Mouse (Mus musculus): ENCODE results near the gene Smim10l2a. TPM values are rescaled to one million over a fixed set of nuclear protein-coding genes. Genes with fewer than 3 reads are reported as not detected.
A peak's percentile ranks its signal among the peaks of the same experiment; 100 is the strongest.

Gene Smim10l2a
- total and polyA plus RNA-seq, 3 experiments, result not detected

DNA sequence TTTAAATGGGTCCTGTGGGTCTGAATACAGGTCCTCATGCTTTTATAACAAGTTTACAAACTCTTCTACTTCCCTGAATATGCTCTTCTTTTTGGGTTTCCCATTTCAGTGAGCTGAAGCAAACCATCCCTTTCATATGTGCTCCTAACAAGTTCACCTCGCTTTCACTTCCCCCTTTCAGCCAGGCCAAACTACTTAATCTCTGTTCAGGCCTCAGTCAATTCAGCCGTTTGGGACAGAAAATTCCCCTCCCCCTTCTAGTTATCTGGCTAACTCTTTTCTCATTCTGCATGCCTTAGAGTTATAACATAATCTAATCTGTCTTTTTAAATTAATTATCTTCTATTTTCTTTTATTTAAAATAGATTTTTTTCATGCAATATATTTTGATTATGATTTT is 30.3 kb downstream of the Smim10l2a start:
- no peak overlapping the region for H3K27ac ChIP-seq (ENCODE audit: control insufficient read depth, low read depth, low read length)
- TF ChIP-seq NELFE (IDR thresholded peaks at IDR 0.05; ENCODE audit: low read depth, low read length), result no peak
- no peak for TF ChIP-seq NRF1 (IDR thresholded peaks at IDR 0.05; ENCODE audit: insufficient read depth, low read depth, low read length, poor library complexity, severe bottlenecking)
- no peak for TF ChIP-seq SMC3 (IDR thresholded peaks at IDR 0.05; ENCODE audit: low read depth, low read length)
- no peak for TF ChIP-seq GATA1 (IDR thresholded peaks at IDR 0.05; ENCODE audit: low read depth, low read length)
- TF ChIP-seq ETS1 (IDR thresholded peaks at IDR 0.05; ENCODE audit: low read depth, low read length), result no peak
- no peak for TF ChIP-seq HCFC1 (IDR thresholded peaks at IDR 0.05; ENCODE audit: low read depth, low read length)
- no peak for TF ChIP-seq JUND (IDR thresholded peaks at IDR 0.05; ENCODE audit: low read depth, low read length)
- TF ChIP-seq POLR2AphosphoS5 (IDR thresholded peaks at IDR 0.05; ENCODE audit: borderline replicate concordance, low read depth, low read length), result no peak
- TF ChIP-seq GABPA (IDR thresholded peaks at IDR 0.05; ENCODE audit: low read depth, low read length), result no peak
- TF ChIP-seq ELF1 (IDR thresholded peaks at IDR 0.05; ENCODE audit: low read depth, low read length), result no peak
- TF ChIP-seq RCOR1 (IDR thresholded peaks at IDR 0.05; ENCODE audit: low read depth, low read length), result no peak
- H3K9ac ChIP-seq (ENCODE audit: control insufficient read depth, low read depth, low read length, poor library complexity, severe bottlenecking), result no peak overlapping the region
- H3K9me3 ChIP-seq (replicated peaks; ENCODE audit: insufficient read depth, low read length), result no peaks in the 10 kb centered on the region
- no peaks in the 10 kb centered on the region for H3K27me3 ChIP-seq (ENCODE audit: control insufficient read depth in 1 of 2, insufficient read depth in 2 of 2, low read length in 2 of 2)
- H3K4me3 ChIP-seq (ENCODE audit: control insufficient read depth in 1 of 2, insufficient read depth in 1 of 2, low read depth in 2 of 2, low read length in 2 of 2), result no peak overlapping the region
- DNase-seq (ENCODE audit: low read depth, low spot score), result peak; percentile 43
- H3K36me3 ChIP-seq (ENCODE audit: control insufficient read depth in 1 of 2, insufficient read depth in 2 of 2, low read length in 2 of 2), result no peaks in the 10 kb centered on the region
- H3K4me1 ChIP-seq (ENCODE audit: control insufficient read depth in 1 of 2, insufficient read depth in 2 of 2, low read length in 2 of 2), result no peaks in the 10 kb centered on the region
- H3K79me2 ChIP-seq (ENCODE audit: control insufficient read depth, insufficient read depth, low read length, poor library complexity), result no peaks in the 10 kb centered on the region

DNA sequence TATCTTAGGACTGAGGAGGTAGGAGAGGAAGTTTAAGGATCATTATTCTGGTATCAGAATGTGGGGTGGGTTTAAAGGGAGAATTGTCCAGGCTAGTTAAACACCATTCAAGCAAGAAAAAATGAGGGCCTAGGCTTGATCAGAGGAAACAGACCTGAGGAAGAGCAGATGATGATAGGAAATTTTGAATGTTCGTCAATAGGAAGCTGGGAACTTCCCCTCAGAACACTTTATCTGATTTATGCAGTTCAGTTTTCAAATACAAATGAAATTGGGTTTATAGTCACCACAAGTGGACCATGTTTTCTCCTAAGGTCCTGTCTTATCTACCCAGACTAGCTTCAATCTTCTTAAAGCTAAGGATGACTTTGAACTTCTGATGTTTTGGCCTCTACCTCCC is 31.1 kb downstream of the Smim10l2a start:
- Histone ChIP-seq H3K79me2 (ENCODE audit: control insufficient read depth, insufficient read depth, low read length, poor library complexity) (no peaks in the 10 kb centered on the region), H3K9me3 (replicated peaks; ENCODE audit: insufficient read depth, low read length) (no peaks in the 10 kb centered on the region), H3K36me3 (ENCODE audit: control insufficient read depth in 1 of 2, insufficient read depth in 2 of 2, low read length in 2 of 2) (no peaks in the 10 kb centered on the region), H3K4me3 (ENCODE audit: control insufficient read depth in 1 of 2, insufficient read depth in 1 of 2, low read depth in 2 of 2, low read length in 2 of 2) (no peak overlapping the region), H3K9ac (ENCODE audit: control insufficient read depth, low read depth, low read length, poor library complexity, severe bottlenecking) (no peak overlapping the region), H3K27me3 (ENCODE audit: control insufficient read depth in 1 of 2, insufficient read depth in 2 of 2, low read length in 2 of 2) (no peaks in the 10 kb centered on the region), H3K4me1 (ENCODE audit: control insufficient read depth in 1 of 2, insufficient read depth in 2 of 2, low read length in 2 of 2) (no peaks in the 10 kb centered on the region), H3K27ac (ENCODE audit: control insufficient read depth, low read depth, low read length) (no peak overlapping the region)
- no peak for DNase-seq (ENCODE audit: low read depth, low spot score)
- TF ChIP-seq MYB (IDR thresholded peaks at IDR 0.05; ENCODE audit: low read depth, low read length), result no peak
- no peak for TF ChIP-seq ZKSCAN1 (IDR thresholded peaks at IDR 0.05; ENCODE audit: low read depth, low read length)
- no peak for TF ChIP-seq ZNF384 (IDR thresholded peaks at IDR 0.05; ENCODE audit: low read depth, low read length)
- no peak for TF ChIP-seq NRF1 (IDR thresholded peaks at IDR 0.05; ENCODE audit: insufficient read depth, low read depth, low read length, poor library complexity, severe bottlenecking)
- TF ChIP-seq GATA1 (IDR thresholded peaks at IDR 0.05; ENCODE audit: low read depth, low read length), result no peak
- TF ChIP-seq KAT2A (conservative IDR thresholded peaks at IDR 0.05; ENCODE audit: low read depth, low read length), result no peak
- TF ChIP-seq JUND (IDR thresholded peaks at IDR 0.05; ENCODE audit: low read depth, low read length), result no peak
- TF ChIP-seq USF2 (IDR thresholded peaks at IDR 0.05; ENCODE audit: borderline replicate concordance in 1 of 2, insufficient read depth in 1 of 2, low read depth in 1 of 2, low read length in 2 of 2), result no peak
- TF ChIP-seq CHD1 (IDR thresholded peaks at IDR 0.05; ENCODE audit: low read depth, low read length), result no peak
- TF ChIP-seq ETS1 (IDR thresholded peaks at IDR 0.05; ENCODE audit: low read depth, low read length), result no peak
- no peak for TF ChIP-seq BHLHE40 (IDR thresholded peaks at IDR 0.05; ENCODE audit: borderline replicate concordance, low read depth, low read length)
